Mouse (Mus musculus): ENCODE measurements around the gene Gas1. TPM values are rescaled to one million over a fixed set of nuclear protein-coding genes. Genes with fewer than 3 reads are reported as not detected.

Gene Gas1
- total RNA-seq, 2 experiments from 2014 or later: 11.2 to 18.6 TPM

- no peak for TF ChIP-seq CTCF (IDR thresholded peaks at IDR 0.05)
- no peak for DNase-seq
- H3K4me3 ChIP-seq: no peak overlapping the region
- no peak overlapping the region for H3K27ac ChIP-seq
- intact Hi-C loops (cut with DNase I): loop anchor here (5.0 kb wide), 2 partner anchors 84 to 329 kb away; no protein-coding TSS in a partner anchor
These were observed 6.1 kb downstream of the Gas1 start for GRCm38 (mm10) chr13:60170898-60171715.

- Histone ChIP-seq H3K27ac (no peak overlapping the region), H3K4me3 (no peak overlapping the region)
- TF ChIP-seq CTCF (IDR thresholded peaks at IDR 0.05): no peak
- intact Hi-C loops (cut with DNase I): no loop called here
- no peak for DNase-seq
These were observed 8.1 kb downstream of the Gas1 start for GRCm38 (mm10) chr13:60169026-60169425.

GRCm38 (mm10) chr13:60156294-60157126 lies 20.7 kb downstream of the Gas1 start:
- Histone ChIP-seq H3K4me3 (peak overlapping the region; percentile 15; the same call in 1 of the 2 replicates), H3K27ac (no peak overlapping the region)
- intact Hi-C loops (cut with DNase I): no loop called here
- DNase-seq: no peak
- no peak for TF ChIP-seq CTCF (IDR thresholded peaks at IDR 0.05)

- Histone ChIP-seq H3K4me3 (no peak overlapping the region), H3K27ac (no peak overlapping the region)
- no peak for DNase-seq
- intact Hi-C loops (cut with DNase I): no loop called here
- TF ChIP-seq CTCF (IDR thresholded peaks at IDR 0.05): no peak
These were observed 23.0 kb downstream of the Gas1 start for GRCm38 (mm10) chr13:60154170-60154569.

- Histone ChIP-seq H3K27ac (no peak overlapping the region), H3K4me3 (no peak overlapping the region)
- no peak for TF ChIP-seq CTCF (IDR thresholded peaks at IDR 0.05)
- DNase-seq: no peak
- intact Hi-C loops (cut with DNase I): no loop called here
These were observed 28.9 kb downstream of the Gas1 start for GRCm38 (mm10) chr13:60148235-60148634.

- Histone ChIP-seq H3K4me3 (no peak overlapping the region), H3K27ac (no peak overlapping the region)
- DNase-seq: no peak
- intact Hi-C loops (cut with DNase I): no loop called here
- no peak for TF ChIP-seq CTCF (IDR thresholded peaks at IDR 0.05)
These were observed 29.3 kb downstream of the Gas1 start for GRCm38 (mm10) chr13:60147857-60148181.

- TF ChIP-seq CTCF (IDR thresholded peaks at IDR 0.05): no peak
- no peak overlapping the region for H3K27ac ChIP-seq
- DNase-seq: no peak
- intact Hi-C loops (cut with DNase I): no loop called here
- H3K4me3 ChIP-seq: peak overlapping the region; percentile 63
These were observed 29.9 kb downstream of the Gas1 start for GRCm38 (mm10) chr13:60146994-60147856.

GRCm38 (mm10) chr13:60146231-60146630 lies 30.9 kb downstream of the Gas1 start:
- TF ChIP-seq CTCF (IDR thresholded peaks at IDR 0.05): no peak
- DNase-seq: no peak
- intact Hi-C loops (cut with DNase I): no loop called here
- Histone ChIP-seq H3K4me3 (no peak overlapping the region), H3K27ac (no peak overlapping the region)

GRCm38 (mm10) chr13:60136962-60137361 lies 40.2 kb downstream of the Gas1 start:
- no peak overlapping the region for H3K4me3 ChIP-seq
- DNase-seq: no peak
- no peak for TF ChIP-seq CTCF (IDR thresholded peaks at IDR 0.05)
- no peak overlapping the region for H3K27ac ChIP-seq
- intact Hi-C loops (cut with DNase I): no loop called here

GRCm38 (mm10) chr13:60134439-60134799 lies 42.7 kb downstream of the Gas1 start:
- TF ChIP-seq CTCF (IDR thresholded peaks at IDR 0.05): no peak

GRCm38 (mm10) chr13:60133716-60134438 lies 43.3 kb downstream of the Gas1 start:
- H3K27ac ChIP-seq: no peak overlapping the region
- no peak for DNase-seq
- no peak for TF ChIP-seq CTCF (IDR thresholded peaks at IDR 0.05)
- intact Hi-C loops (cut with DNase I): no loop called here
- H3K4me3 ChIP-seq: no peak overlapping the region

More at GRCm38 (mm10) chr13:60134439-60134799, 42.7 kb downstream of the Gas1 start:
- Histone ChIP-seq H3K4me3 (no peak overlapping the region), H3K27ac (no peak overlapping the region)
- intact Hi-C loops (cut with DNase I): no loop called here
- DNase-seq: no peak

GRCm38 (mm10) chr13:60131771-60132170 lies 45.4 kb downstream of the Gas1 start:
- Histone ChIP-seq H3K27ac (no peak overlapping the region), H3K4me3 (no peak overlapping the region)
- TF ChIP-seq CTCF (IDR thresholded peaks at IDR 0.05): no peak
- no peak for DNase-seq
- intact Hi-C loops (cut with DNase I): no loop called here
